Mouse (Mus musculus): ENCODE results near the gene Rnf6. TPM values are rescaled to one million over a fixed set of nuclear protein-coding genes. Genes with fewer than 3 reads are reported as not detected.
A peak's percentile ranks its signal among the peaks of the same experiment; 100 is the strongest.

Rnf6 gene
- polyA plus RNA-seq (2012; rRNA removed) (8.3 and 13.2 TPM in 2 replicates), polyA plus RNA-seq (2014; fragmentation: Nextera tagmentation; extraction: Ambion mirVana) (18.9 and 19.4 TPM in 2 replicates)

GRCm38 (mm10) chr5:146220879-146221714, at the start of gene Rnf6:
TSS of gene Rnf6 (minus strand) at chr5:146221555.
- TF ChIP-seq EP300 (IDR thresholded peaks at IDR 0.05; ENCODE audit: low read depth) (no peak), CTCF (IDR thresholded peaks at IDR 0.05; ENCODE audit: low read depth) (peak; percentile 55)
- under 1% methylated on average over 66 of the region's 67 CpGs for WGBS (ENCODE audit: insufficient replicate concordance)

GRCm38 (mm10) chr5:146270593-146270992, 49.2 kb upstream of the Rnf6 start:
- DNase-seq (ENCODE audit: low read depth in 3 of 3, low spot score in 3 of 3) (no peak), ATAC-seq (ENCODE audit: insufficient read depth) (no peak)
- Histone ChIP-seq H3K4me2 (ENCODE audit: low read depth) (no peak overlapping the region), H3K9ac (replicated peaks) (peak overlapping the region; percentile 9; the same call in 1 of the 2 replicates), H3K4me1 (replicated peaks; ENCODE audit: control insufficient read depth in 2 of 2, insufficient read depth in 2 of 2, low read length in 1 of 2) (peaks cover 14 to 19% of the 10 kb centered on the region in 2 experiments), H3K4me3 (ENCODE audit: insufficient read depth in 1 of 2, low read depth in 2 of 2, low read length in 2 of 2) (no peak overlapping the region), H3K36me3 (replicated peaks; ENCODE audit: control insufficient read depth, insufficient read depth, low read depth) (peaks cover 40% of the 10 kb centered on the region), H3K27me3 (ENCODE audit: control insufficient read depth, insufficient read depth, low read length) (no peaks in the 10 kb centered on the region), H3K27ac (peak overlapping the region; percentile 49), H3K9me3 (ENCODE audit: control insufficient read depth, low read length) (no peaks in the 10 kb centered on the region)
- WGBS (ENCODE audit: insufficient replicate concordance): 66% methylated on average over 9 of the region's 9 CpGs
- TF ChIP-seq CTCF (IDR thresholded peaks at IDR 0.05; ENCODE audit: low read depth): no peak
- no peak for TF ChIP-seq EP300 (IDR thresholded peaks at IDR 0.05; ENCODE audit: low read depth)

More at GRCm38 (mm10) chr5:146220879-146221714, at the start of gene Rnf6:
- peak; percentile 99 for ATAC-seq (ENCODE audit: insufficient read depth)
- H3K9ac ChIP-seq (replicated peaks): peak within 1 kb of the TSS; percentile 96
- H3K4me1 ChIP-seq (replicated peaks; ENCODE audit: control insufficient read depth in 2 of 2, insufficient read depth in 2 of 2, low read length in 1 of 2): peaks cover 4 to 6% of the 10 kb centered on the region in 2 experiments; a peak in 3 of 4 replicates
- peak within 1 kb of the TSS; percentile 93 for H3K4me2 ChIP-seq (ENCODE audit: low read depth)
- H3K27me3 ChIP-seq (ENCODE audit: control insufficient read depth, insufficient read depth, low read length): no peaks in the 10 kb centered on the region
- DNase-seq (ENCODE audit: low read depth in 3 of 3, low spot score in 3 of 3): peak; percentile 91 to 96 (median 91)
- H3K4me3 ChIP-seq (ENCODE audit: insufficient read depth in 1 of 2, low read depth in 2 of 2, low read length in 2 of 2): peak within 1 kb of the TSS; percentile 71 to 87
- peak within 1 kb of the TSS; percentile 96 for H3K27ac ChIP-seq
- H3K36me3 ChIP-seq (replicated peaks; ENCODE audit: control insufficient read depth, insufficient read depth, low read depth): peaks cover 9% of the 10 kb centered on the region
- H3K9me3 ChIP-seq (ENCODE audit: control insufficient read depth, low read length): no peaks in the 10 kb centered on the region

- ATAC-seq (ENCODE audit: insufficient read depth) (no peak), DNase-seq (ENCODE audit: low read depth in 3 of 3, low spot score in 3 of 3) (no peak)
- Histone ChIP-seq H3K27ac (no peak overlapping the region), H3K9me3 (ENCODE audit: control insufficient read depth, low read length) (no peaks in the 10 kb centered on the region), H3K27me3 (ENCODE audit: control insufficient read depth, insufficient read depth, low read length) (no peaks in the 10 kb centered on the region), H3K9ac (replicated peaks) (no peak overlapping the region), H3K4me2 (ENCODE audit: low read depth) (no peak overlapping the region), H3K4me1 (replicated peaks; ENCODE audit: control insufficient read depth in 2 of 2, insufficient read depth in 2 of 2, low read length in 1 of 2) (peaks cover 14 to 19% of the 10 kb centered on the region in 2 experiments), H3K36me3 (replicated peaks; ENCODE audit: control insufficient read depth, insufficient read depth, low read depth) (peaks cover 27% of the 10 kb centered on the region), H3K4me3 (ENCODE audit: insufficient read depth in 1 of 2, low read depth in 2 of 2, low read length in 2 of 2) (no peak overlapping the region)
- TF ChIP-seq EP300 (IDR thresholded peaks at IDR 0.05; ENCODE audit: low read depth): no peak
- TF ChIP-seq CTCF (IDR thresholded peaks at IDR 0.05; ENCODE audit: low read depth): no peak
- WGBS (ENCODE audit: insufficient replicate concordance): 89% methylated on average over 7 of the region's 7 CpGs
Observed at GRCm38 (mm10) chr5:146267776-146268175, 46.4 kb upstream of the Rnf6 start.

- ATAC-seq (ENCODE audit: insufficient read depth) (no peak), DNase-seq (ENCODE audit: low read depth in 3 of 3, low spot score in 3 of 3) (no peak)
- Histone ChIP-seq H3K36me3 (replicated peaks; ENCODE audit: control insufficient read depth, insufficient read depth, low read depth) (peaks cover 12% of the 10 kb centered on the region), H3K4me3 (ENCODE audit: insufficient read depth in 1 of 2, low read depth in 2 of 2, low read length in 2 of 2) (no peak overlapping the region), H3K9me3 (ENCODE audit: control insufficient read depth, low read length) (no peaks in the 10 kb centered on the region), H3K4me2 (ENCODE audit: low read depth) (no peak overlapping the region), H3K4me1 (replicated peaks; ENCODE audit: control insufficient read depth in 2 of 2, insufficient read depth in 2 of 2, low read length in 1 of 2) (peaks cover 2 to 8% of the 10 kb centered on the region in 2 experiments), H3K27ac (no peak overlapping the region), H3K9ac (replicated peaks) (no peak overlapping the region), H3K27me3 (ENCODE audit: control insufficient read depth, insufficient read depth, low read length) (no peaks in the 10 kb centered on the region)
- WGBS (ENCODE audit: insufficient replicate concordance): 58% methylated on average over 5 of the region's 6 CpGs
- TF ChIP-seq CTCF (IDR thresholded peaks at IDR 0.05; ENCODE audit: low read depth) (no peak), EP300 (IDR thresholded peaks at IDR 0.05; ENCODE audit: low read depth) (no peak)
Observed at GRCm38 (mm10) chr5:146265934-146266591, 44.7 kb upstream of the Rnf6 start.

- Histone ChIP-seq H3K9ac (replicated peaks) (no peak overlapping the region), H3K27ac (no peak overlapping the region), H3K9me3 (ENCODE audit: control insufficient read depth, low read length) (no peaks in the 10 kb centered on the region), H3K27me3 (ENCODE audit: control insufficient read depth, insufficient read depth, low read length) (no peaks in the 10 kb centered on the region), H3K4me2 (ENCODE audit: low read depth) (no peak overlapping the region), H3K4me3 (ENCODE audit: insufficient read depth in 1 of 2, low read depth in 2 of 2, low read length in 2 of 2) (no peak overlapping the region), H3K4me1 (replicated peaks; ENCODE audit: control insufficient read depth in 2 of 2, insufficient read depth in 2 of 2, low read length in 1 of 2) (no peaks in the 10 kb centered on the region), H3K36me3 (replicated peaks; ENCODE audit: control insufficient read depth, insufficient read depth, low read depth) (no peaks in the 10 kb centered on the region)
- TF ChIP-seq EP300 (IDR thresholded peaks at IDR 0.05; ENCODE audit: low read depth) (no peak), CTCF (IDR thresholded peaks at IDR 0.05; ENCODE audit: low read depth) (peak; percentile 86)
- ATAC-seq (ENCODE audit: insufficient read depth) (no peak), DNase-seq (ENCODE audit: low read depth in 3 of 3, low spot score in 3 of 3) (peak in 2 of 3 experiments; percentile 35 to 48)
- 56% methylated on average over 9 of the region's 9 CpGs for WGBS (ENCODE audit: insufficient replicate concordance)
Observed at GRCm38 (mm10) chr5:146260003-146260402, 38.6 kb upstream of the Rnf6 start.
